Mouse (Mus musculus): ENCODE data around the gene Hoxb3. TPM values are rescaled to one million over a fixed set of nuclear protein-coding genes. Genes with fewer than 3 reads are reported as not detected.

Hoxb3 gene
- polyA plus RNA-seq, 1 experiment from 2014 or later = 0.81 TPM

GRCm38 (mm10) chr11:96285771-96286738 is 37.1 kb upstream of the Hoxb3 start, which contains the start of gene Hoxb7:
TSS of gene Hoxb7 (plus strand) at chr11:96286623.
- Histone ChIP-seq H3K9me3 (ENCODE audit: control insufficient read depth, low read length) (no peaks in the 10 kb centered on the region), H3K4me2 (ENCODE audit: low read depth, low read length) (peak within 1 kb of the TSS; percentile 34), H3K4me1 (ENCODE audit: control insufficient read depth, insufficient read depth, low read length) (peaks cover 4% of the 10 kb centered on the region; the same call in 1 of the 2 replicates), H3K36me3 (ENCODE audit: control insufficient read depth, insufficient read depth, low read length) (no peaks in the 10 kb centered on the region), H3K4me3 (ENCODE audit: low read depth, low read length) (peak within 1 kb of the TSS; percentile 20), H3K9ac (ENCODE audit: low read depth, low read length) (no peak within 1 kb of the TSS; the same call in 1 of the 2 replicates), H3K27ac (replicated peaks; ENCODE audit: low read depth, low read length) (no peak within 1 kb of the TSS), H3K27me3 (replicated peaks; ENCODE audit: control insufficient read depth, insufficient read depth, low read length) (peaks cover 98% of the 10 kb centered on the region)
- no peak for DNase-seq (ENCODE audit: low spot score)
- no peak for ATAC-seq (ENCODE audit: low read depth)
- WGBS = 2% methylated on average over 40 of the region's 43 CpGs

GRCm38 (mm10) chr11:96286739-96287385 is 36.3 kb upstream of the Hoxb3 start:
- no peak overlapping the region for H3K27ac ChIP-seq (replicated peaks; ENCODE audit: low read depth, low read length)
- peak overlapping the region; percentile 34 for H3K4me2 ChIP-seq (ENCODE audit: low read depth, low read length)
- H3K4me3 ChIP-seq (ENCODE audit: low read depth, low read length) = peak overlapping the region; percentile 20
- H3K9me3 ChIP-seq (ENCODE audit: control insufficient read depth, low read length) = no peaks in the 10 kb centered on the region
- no peak for DNase-seq (ENCODE audit: low spot score)
- H3K27me3 ChIP-seq (replicated peaks; ENCODE audit: control insufficient read depth, insufficient read depth, low read length) = peaks cover 98% of the 10 kb centered on the region
- H3K9ac ChIP-seq (ENCODE audit: low read depth, low read length) = no peak overlapping the region; the same call in 1 of the 2 replicates
- peaks cover 4% of the 10 kb centered on the region; the same call in 1 of the 2 replicates for H3K4me1 ChIP-seq (ENCODE audit: control insufficient read depth, insufficient read depth, low read length)
- ATAC-seq (ENCODE audit: low read depth) = no peak
- WGBS = under 1% methylated on average over 37 of the region's 55 CpGs
- H3K36me3 ChIP-seq (ENCODE audit: control insufficient read depth, insufficient read depth, low read length) = no peaks in the 10 kb centered on the region

GRCm38 (mm10) chr11:96287411-96287810 is 35.7 kb upstream of the Hoxb3 start:
- Histone ChIP-seq H3K9me3 (ENCODE audit: control insufficient read depth, low read length) (no peaks in the 10 kb centered on the region), H3K4me2 (ENCODE audit: low read depth, low read length) (no peak overlapping the region), H3K36me3 (ENCODE audit: control insufficient read depth, insufficient read depth, low read length) (no peaks in the 10 kb centered on the region), H3K4me1 (ENCODE audit: control insufficient read depth, insufficient read depth, low read length) (peaks cover 4% of the 10 kb centered on the region; the same call in 1 of the 2 replicates), H3K27ac (replicated peaks; ENCODE audit: low read depth, low read length) (no peak overlapping the region), H3K27me3 (replicated peaks; ENCODE audit: control insufficient read depth, insufficient read depth, low read length) (peaks cover 98% of the 10 kb centered on the region), H3K4me3 (ENCODE audit: low read depth, low read length) (no peak overlapping the region), H3K9ac (ENCODE audit: low read depth, low read length) (no peak overlapping the region)
- ATAC-seq (ENCODE audit: low read depth) = no peak
- WGBS = 4% methylated on average over 8 of the region's 9 CpGs
- no peak for DNase-seq (ENCODE audit: low spot score)

GRCm38 (mm10) chr11:96288455-96289221 is 34.5 kb upstream of the Hoxb3 start:
- no peaks in the 10 kb centered on the region for H3K36me3 ChIP-seq (ENCODE audit: control insufficient read depth, insufficient read depth, low read length)
- no peak overlapping the region for H3K4me2 ChIP-seq (ENCODE audit: low read depth, low read length)
- H3K9me3 ChIP-seq (ENCODE audit: control insufficient read depth, low read length) = no peaks in the 10 kb centered on the region
- no peak overlapping the region for H3K9ac ChIP-seq (ENCODE audit: low read depth, low read length)
- WGBS = 13% methylated on average over 1 of the region's 1 CpGs
- no peak overlapping the region for H3K27ac ChIP-seq (replicated peaks; ENCODE audit: low read depth, low read length)
- H3K4me1 ChIP-seq (ENCODE audit: control insufficient read depth, insufficient read depth, low read length) = peaks cover 4% of the 10 kb centered on the region; the same call in 1 of the 2 replicates
- DNase-seq (ENCODE audit: low spot score) (no peak), ATAC-seq (ENCODE audit: low read depth) (no peak)
- H3K4me3 ChIP-seq (ENCODE audit: low read depth, low read length) = no peak overlapping the region
- peaks cover 98% of the 10 kb centered on the region for H3K27me3 ChIP-seq (replicated peaks; ENCODE audit: control insufficient read depth, insufficient read depth, low read length)

GRCm38 (mm10) chr11:96289293-96289692 is 33.8 kb upstream of the Hoxb3 start:
- Histone ChIP-seq H3K4me2 (ENCODE audit: low read depth, low read length) (no peak overlapping the region), H3K27ac (replicated peaks; ENCODE audit: low read depth, low read length) (no peak overlapping the region), H3K27me3 (replicated peaks; ENCODE audit: control insufficient read depth, insufficient read depth, low read length) (peaks cover 98% of the 10 kb centered on the region), H3K4me3 (ENCODE audit: low read depth, low read length) (no peak overlapping the region), H3K9ac (ENCODE audit: low read depth, low read length) (no peak overlapping the region), H3K4me1 (ENCODE audit: control insufficient read depth, insufficient read depth, low read length) (peaks cover 4% of the 10 kb centered on the region; the same call in 1 of the 2 replicates), H3K36me3 (ENCODE audit: control insufficient read depth, insufficient read depth, low read length) (no peaks in the 10 kb centered on the region), H3K9me3 (ENCODE audit: control insufficient read depth, low read length) (no peaks in the 10 kb centered on the region)
- DNase-seq (ENCODE audit: low spot score) (no peak), ATAC-seq (ENCODE audit: low read depth) (no peak)
- WGBS = 3% methylated on average over 21 of the region's 21 CpGs

GRCm38 (mm10) chr11:96289837-96290236 is 33.3 kb upstream of the Hoxb3 start:
- H3K4me1 ChIP-seq (ENCODE audit: control insufficient read depth, insufficient read depth, low read length) = no peaks in the 10 kb centered on the region
- no peaks in the 10 kb centered on the region for H3K36me3 ChIP-seq (ENCODE audit: control insufficient read depth, insufficient read depth, low read length)
- H3K9ac ChIP-seq (ENCODE audit: low read depth, low read length) = no peak overlapping the region
- no peaks in the 10 kb centered on the region for H3K9me3 ChIP-seq (ENCODE audit: control insufficient read depth, low read length)
- no peak overlapping the region for H3K4me3 ChIP-seq (ENCODE audit: low read depth, low read length)
- no peak for ATAC-seq (ENCODE audit: low read depth)
- DNase-seq (ENCODE audit: low spot score) = no peak
- 4% methylated on average over 6 of the region's 6 CpGs for WGBS
- no peak overlapping the region for H3K27ac ChIP-seq (replicated peaks; ENCODE audit: low read depth, low read length)
- peaks cover 98% of the 10 kb centered on the region for H3K27me3 ChIP-seq (replicated peaks; ENCODE audit: control insufficient read depth, insufficient read depth, low read length)
- no peak overlapping the region for H3K4me2 ChIP-seq (ENCODE audit: low read depth, low read length)

GRCm38 (mm10) chr11:96290705-96291355 is 32.3 kb upstream of the Hoxb3 start:
- Histone ChIP-seq H3K4me2 (ENCODE audit: low read depth, low read length) (no peak overlapping the region), H3K4me1 (ENCODE audit: control insufficient read depth, insufficient read depth, low read length) (no peaks in the 10 kb centered on the region), H3K27ac (replicated peaks; ENCODE audit: low read depth, low read length) (no peak overlapping the region), H3K36me3 (ENCODE audit: control insufficient read depth, insufficient read depth, low read length) (no peaks in the 10 kb centered on the region), H3K9me3 (ENCODE audit: control insufficient read depth, low read length) (no peaks in the 10 kb centered on the region), H3K9ac (ENCODE audit: low read depth, low read length) (no peak overlapping the region), H3K27me3 (replicated peaks; ENCODE audit: control insufficient read depth, insufficient read depth, low read length) (peaks cover 99% of the 10 kb centered on the region), H3K4me3 (ENCODE audit: low read depth, low read length) (no peak overlapping the region)
- WGBS = 4% methylated on average over 17 of the region's 17 CpGs
- DNase-seq (ENCODE audit: low spot score) (no peak), ATAC-seq (ENCODE audit: low read depth) (no peak)
